Mouse (Mus musculus) hindlimb bud, embryonic 11.5 days (tissue): ENCODE results near the gene Sbp.
"Not testable (repeated sequence)": the region's sequence is repeated elsewhere in the genome, so short reads cannot be mapped to it uniquely, and the experiment has no call there.

Experiments
- DNase-seq: peaks from one replicate; pipeline ENCODE4 v3.0.0-alpha.2; 2012; ENCODE audit warnings: low read depth, low spot score; ENCODE audit errors: extremely low spot score

Gene Sbp

DNA sequence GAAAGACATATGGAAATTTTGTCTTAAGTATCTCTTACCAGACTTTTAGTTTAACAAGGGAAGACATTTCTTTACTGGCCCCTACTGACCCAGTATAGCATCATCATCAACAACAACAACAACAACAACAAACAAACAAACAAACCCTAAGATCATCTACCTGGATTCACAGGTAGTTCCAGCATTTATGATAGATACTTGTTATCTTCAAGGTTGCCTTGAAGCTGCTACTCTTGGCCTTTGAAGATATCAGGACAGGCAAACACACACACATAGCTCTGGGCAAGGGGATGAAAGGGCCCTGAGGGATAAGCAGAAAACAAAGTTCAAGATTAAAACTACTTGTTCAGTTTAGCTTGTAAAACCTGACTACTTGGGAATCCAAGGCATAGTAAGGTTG is at the start of gene Sbp:
TSS of gene Sbp (plus strand) at position 301 of the 400 bp plus-strand sequence.
- DNase-seq: no peak

DNA sequence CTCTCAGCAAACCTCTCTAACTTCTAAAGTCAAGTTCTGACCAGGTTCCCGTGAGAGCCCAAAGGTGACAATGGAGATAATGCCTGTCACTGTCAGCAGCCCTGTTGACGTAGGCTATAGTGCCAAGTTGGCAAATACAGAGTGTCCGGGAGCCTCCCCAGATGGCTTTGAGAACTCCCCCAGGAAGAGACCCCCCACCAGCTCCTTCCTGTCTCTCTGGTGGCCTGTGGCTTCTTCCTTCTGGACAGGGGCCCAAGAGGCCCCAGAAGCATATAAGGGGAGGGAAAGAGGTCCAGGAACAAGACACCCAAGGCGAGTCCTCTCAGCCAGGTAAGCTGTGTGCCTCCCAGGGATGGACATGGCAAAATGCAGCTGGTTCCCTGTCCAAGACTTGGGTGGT is 24.3 kb upstream of the Sbp start, which contains the start of gene Dcpp3:
TSS of gene Dcpp3 (plus strand) at position 301 of the 400 bp plus-strand sequence.
- not testable (repeated sequence) for DNase-seq

DNA sequence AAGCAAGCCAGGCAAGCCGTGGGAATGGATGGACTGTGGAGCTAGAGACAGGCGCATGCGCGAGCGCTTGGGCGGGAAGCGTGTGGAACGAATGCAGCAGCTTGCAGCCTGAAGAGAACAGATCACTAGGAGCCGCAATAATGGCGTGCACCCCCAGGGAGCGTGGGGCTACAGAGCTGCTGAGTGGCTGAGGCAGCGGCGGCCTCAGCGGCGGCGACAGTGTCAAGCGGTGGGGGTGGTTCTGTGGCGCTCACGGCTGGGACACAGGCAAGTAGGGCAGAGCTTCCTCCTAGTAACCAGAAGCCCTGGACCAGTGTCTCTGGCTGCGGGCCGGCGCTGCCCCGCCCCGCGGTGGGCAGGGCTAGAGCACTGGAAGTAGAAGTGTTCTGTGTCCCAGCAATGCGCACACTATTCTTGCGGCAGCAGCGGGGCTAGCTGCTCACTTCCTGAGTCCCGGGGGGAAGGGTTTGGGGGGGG is 16.9 kb upstream of the Sbp start:
- peak; percentile 47 for DNase-seq

DNA sequence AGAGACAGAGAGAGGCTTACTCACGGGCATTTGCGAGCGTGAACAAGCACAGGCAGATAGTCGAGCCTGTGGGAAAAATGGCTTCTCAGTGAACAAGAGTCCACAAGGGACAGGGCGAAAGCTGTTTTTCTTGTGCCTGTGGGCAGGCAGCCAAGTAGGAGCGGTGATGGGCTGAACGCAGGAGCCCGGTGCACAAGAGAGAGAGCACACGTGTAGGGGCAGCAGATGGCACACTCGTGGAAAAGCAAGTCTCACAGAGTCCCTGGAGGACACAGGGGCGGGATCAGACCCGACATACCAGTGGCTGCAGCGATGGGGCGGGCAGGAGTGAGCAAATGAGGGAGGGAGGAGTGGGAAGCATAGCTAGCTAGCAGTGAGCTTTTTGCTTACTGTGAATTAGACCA is 16.4 kb upstream of the Sbp start:
- DNase-seq: no peak

DNA sequence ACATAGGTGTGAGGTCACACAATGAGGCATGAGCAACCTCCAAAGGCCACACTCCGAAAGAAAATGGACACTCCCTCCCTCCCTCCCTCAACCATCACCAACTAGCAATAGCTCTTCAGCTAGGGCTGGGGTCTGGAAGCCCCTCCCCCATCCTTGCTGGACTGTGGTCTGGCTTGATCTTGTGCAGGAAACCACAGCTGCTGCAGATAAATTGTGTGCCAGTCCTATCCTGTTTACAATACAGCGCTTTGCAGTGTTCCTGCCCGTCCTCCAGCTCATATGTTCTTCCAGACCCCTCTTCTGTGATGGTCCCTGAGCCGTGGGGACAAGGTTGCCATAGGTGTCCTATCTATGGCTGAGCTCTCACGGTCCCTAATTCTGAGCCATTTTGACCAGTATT is 10.3 kb upstream of the Sbp start:
- no peak for DNase-seq

DNA sequence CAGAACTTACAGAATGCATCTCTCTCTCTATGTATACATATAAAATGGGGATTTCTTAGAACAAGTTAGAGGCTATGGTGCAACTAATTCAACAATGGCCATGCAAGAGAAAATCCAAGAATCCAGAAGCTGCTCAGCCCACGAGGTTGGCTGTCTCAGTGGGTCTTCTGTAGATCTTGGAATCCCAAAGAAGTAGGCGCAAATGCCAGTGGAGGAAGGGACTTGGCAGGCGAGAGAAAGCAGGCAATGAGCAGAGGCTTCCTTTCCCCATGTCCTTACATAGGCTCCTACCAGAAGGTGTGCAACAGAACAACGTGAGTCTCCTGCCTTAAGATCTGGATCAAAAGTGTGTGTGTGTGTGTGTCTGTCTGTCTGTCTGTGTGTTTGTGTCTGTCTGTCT is 6.0 kb downstream of the Sbp start:
- not testable (repeated sequence) for DNase-seq

DNA sequence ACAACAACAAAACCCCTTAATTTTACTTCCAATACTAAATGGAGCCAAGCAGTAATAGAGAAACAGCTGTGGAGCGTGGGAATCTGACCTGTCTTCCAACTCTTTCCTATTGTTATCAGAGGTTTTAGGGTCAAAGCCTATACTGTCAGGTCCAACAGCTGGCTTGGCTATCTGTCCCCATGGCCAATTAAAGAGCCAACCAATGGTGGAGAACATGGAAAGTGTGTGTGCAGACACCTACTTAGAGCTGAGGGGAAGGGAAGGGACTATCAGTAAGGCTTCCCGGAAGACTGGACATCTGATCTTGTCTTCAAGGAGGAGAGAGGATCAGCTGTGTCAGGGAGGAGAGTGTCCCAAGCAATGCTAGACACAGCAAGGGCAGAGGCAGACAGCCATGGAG is 7.6 kb downstream of the Sbp start:
- DNase-seq: no peak

DNA sequence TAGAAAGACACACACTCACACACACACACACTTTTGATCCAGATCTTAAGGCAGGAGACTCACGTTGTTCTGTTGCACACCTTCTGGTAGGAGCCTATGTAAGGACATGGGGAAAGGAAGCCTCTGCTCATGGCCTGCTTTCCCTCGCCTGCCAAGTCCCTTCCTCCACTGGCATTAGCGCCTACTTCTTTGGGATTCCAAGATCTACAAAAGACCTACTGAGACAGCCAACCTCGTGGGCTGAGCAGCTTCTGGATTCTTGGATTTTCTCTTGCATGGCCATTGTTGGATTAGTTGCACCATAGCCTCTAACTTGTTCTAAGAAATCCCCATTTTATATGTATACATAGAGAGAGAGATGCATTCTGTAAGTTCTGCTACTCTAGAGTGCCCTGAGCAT is 9.4 kb downstream of the Sbp start:
- not testable (repeated sequence) for DNase-seq

DNA sequence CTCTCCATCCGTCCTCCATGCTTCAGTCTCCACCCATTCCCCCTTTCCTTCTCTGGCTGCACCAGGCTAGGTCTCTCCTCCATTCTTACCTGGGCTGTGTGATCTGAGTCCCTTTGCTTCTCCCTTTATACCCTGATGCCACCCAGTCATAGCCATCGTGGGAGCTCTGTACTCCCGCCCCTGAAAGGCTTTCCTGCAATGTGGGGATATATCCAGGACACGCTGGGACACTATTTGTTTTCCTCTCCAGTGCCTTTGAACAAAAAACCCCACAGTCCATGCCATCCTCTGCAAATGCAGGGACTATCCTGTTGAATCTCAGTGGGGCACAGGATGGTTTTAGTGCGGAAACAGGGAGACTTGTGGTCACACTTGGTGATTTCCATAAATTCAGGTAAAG is 13.7 kb downstream of the Sbp start, which contains the start of gene Sbpl:
TSS of gene Sbpl (minus strand) at position 101 of the 400 bp plus-strand sequence.
- DNase-seq: no peak

DNA sequence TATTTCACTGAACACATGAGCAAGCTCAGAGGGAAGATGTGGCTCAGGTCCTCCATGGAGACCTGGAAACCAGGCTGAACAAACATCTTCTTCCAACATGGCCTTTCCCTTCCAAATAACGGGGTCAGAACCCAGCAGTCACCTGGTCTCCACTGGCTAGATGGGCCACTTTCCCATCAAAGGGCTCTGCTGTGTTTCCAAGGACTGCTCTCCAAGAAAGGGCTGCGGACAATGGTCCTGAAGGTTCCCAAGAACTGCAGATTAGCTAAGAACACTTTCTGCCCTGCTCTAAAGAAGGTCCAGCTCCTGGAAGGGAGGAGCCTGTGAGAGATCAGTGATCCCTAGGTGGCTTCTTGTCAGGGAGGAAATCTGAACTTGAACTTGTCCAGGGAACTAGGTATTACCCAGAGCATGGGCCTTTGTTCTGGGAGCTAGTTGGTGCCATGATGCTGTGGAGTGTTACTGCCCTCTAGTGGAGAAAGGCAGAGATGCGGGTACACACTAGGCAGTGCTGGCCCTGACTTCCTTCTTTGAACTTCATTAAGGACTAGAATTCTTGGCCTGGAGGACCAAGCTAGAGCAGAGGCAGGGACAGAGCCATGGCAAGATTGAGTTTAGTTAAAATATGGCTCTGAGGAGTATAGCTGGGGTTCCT is 18.7 kb downstream of the Sbp start:
- DNase-seq: peak; percentile 96

DNA sequence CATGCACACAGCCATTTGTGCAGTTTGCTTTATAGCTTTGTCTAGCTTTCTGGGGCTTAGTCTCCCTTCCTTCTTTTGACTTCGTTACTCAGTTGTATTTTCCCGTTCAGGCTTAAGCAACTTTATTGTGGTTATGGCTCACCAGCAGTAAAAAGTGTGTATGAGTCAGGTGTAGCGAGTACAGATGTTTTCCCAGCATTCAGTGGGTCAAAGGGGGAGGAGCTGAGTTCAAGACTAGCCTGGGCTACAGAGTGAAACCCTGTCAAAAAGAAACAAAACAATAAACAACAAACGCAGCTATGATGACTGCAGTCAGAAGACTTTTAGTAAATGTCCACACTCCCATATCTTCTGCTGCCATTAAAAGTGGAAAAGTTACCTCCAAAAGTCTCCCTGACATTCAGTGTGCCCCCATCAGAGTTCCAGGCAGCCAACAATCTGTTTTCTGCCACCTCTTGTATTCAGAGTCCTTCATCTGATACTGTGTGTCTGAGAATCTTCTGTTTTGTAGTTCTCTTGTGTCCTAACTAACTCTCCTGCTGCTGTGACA is 20.2 kb downstream of the Sbp start:
- DNase-seq: no peak

DNA sequence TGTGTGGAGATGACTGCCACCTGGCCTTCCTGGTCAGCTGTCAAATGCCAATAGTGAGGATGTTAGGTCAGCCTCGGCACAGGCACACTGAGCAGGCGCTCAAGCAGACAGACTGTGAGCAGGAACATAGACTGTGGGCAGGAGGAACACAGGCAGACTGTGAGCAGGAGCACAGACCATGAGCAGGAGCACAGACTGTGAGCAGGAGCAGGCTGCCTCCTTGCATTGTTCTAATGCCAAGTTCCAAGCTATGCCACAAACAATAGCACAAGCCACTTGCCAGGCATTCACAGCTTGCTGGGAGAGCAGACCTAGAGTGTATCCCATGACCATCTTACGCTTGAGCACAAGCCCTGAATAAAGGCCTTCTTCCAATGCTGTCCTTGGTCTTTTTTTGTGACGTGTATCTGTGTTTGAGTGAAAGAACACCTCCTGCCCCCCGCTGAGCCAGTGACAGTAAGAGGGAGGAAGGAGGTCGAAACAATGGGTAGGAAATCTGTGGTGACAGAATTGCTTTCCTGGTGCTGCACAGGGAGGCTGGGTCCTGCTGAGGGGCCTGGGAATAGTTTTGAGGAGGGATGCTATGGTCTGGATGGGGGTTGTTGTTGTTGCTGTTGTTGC is 24.4 kb downstream of the Sbp start:
- no peak for DNase-seq

DNA sequence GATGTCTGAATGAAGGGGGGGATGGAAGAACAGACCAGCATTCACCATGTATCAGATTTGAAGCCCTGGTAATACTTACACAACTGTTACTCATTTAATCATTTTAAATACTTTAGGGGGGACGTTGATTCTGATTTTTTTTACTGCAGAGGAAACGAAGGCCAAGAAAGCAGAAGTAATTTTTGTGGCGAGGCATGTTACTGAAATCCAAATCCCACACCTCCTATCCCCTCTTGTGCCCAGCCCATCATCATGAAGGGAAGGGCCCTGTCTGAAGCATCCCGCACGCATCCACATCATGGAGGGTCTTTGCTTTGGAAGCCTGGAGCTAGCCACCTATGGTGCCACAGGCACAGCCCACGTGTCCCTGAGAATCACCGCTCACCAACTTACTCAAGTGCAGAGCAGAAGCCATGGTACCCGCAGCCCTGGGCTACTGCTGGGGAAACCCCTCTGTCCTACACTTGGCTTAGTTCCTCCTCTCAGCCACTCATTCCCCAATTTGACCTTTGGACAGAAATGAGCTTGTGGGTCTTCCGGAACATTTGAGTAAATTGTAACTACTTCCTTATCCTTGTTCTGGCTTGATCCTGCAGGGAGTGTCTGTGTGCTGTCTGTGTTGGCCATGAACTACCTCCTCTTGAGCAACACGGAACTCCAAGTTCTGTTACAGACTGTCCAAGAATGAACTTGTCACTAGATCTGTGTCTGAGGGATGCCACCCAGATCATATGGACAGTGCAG is 25.4 kb downstream of the Sbp start:
- DNase-seq: no peak

DNA sequence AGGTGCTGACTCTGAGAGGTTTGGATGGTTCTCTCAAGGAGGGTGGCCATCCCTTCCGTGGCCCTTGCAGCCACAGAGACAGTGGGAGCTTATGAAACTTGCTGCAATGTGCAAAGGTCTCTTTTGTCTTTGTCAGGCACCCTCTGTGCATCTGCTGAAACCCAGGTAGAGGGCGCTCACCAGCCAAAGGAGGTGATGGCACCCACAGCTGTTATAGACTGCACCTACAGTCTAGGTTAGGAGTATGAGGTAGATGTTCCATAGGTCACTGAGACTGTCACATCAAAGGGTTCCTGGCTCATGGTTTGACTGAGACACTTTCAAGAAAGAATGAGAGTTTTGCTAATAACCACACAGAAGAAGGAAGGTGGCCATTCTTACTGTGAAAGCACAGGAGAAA is 27.3 kb downstream of the Sbp start:
- DNase-seq: no peak

DNA sequence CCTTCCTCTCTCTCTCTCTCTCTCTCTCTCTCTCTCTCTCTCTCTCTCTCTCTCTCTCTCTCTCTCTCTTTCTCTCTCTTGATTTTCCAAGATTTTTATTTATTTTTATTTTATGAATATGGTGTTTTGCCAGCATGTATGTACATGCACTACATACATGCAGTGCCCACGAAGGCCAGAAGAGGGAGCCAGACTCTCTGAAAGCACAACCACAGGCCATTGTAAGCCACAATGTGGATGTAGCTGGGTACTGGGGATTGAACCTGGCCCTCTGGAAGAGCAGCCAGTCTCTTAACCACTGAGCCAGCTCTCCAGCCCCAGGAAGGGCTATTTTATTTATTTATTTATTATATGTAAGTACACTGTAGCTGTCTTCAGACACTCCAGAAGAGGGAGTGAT is 27.8 kb downstream of the Sbp start:
- DNase-seq: peak; percentile 39

DNA sequence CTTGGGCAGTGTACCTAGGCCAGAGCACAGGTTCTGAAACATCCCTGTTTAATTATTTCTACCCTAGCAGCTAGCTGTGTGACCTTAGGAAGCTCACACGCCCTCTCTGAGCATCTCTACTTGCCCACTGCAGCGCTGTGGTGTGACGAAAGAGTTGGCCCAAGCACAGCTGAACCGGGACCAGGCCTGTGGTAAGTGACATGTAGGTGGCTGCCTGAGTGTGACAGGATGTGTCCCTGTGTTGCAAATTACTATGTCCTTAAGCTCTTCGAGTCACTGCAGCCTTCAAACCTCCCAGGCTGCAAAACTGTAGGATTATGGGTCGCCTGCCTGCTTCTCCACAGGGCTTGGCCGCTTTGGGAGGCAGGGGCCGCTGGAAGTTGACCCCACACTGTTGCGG is 29.8 kb downstream of the Sbp start:
- DNase-seq: no peak

DNA sequence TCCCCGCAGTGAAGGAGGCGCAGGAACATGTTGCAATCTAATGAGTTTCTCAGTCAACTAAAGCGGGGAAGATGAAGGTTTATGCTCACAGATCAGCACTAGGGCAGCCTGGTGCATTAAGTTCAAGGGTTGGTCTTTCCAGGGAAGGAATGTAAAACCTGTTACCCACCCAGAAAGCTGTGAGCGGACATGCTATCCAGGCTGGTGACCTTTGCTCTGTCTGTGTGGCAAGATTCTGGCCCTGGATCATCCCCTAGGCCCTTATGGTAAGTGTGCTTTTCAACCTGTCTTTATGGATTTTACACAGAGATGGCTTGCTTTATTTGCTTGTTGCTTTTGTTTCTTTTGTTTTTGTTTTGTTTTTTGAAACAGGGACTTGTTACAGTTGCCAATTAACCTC is 35.2 kb downstream of the Sbp start:
- DNase-seq: no peak

DNA sequence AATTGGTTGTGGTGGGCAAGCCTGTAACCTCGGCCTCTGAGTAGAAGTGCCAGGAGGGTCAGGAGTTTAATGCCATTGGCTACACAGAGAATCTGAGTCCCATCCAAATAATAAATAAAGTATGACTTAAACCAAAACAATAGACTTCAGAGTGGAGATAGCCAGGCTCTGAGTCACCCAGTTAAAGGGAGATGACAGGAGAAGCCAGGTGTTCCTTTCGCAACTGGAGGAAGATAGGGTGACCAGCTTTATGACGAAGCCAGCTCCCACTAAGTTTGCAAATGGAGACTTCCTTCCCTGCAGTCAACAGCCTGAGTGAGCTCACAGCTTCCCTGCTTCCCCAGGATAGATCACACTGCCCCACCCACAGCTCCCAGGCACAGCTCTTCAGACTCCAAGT is 38.0 kb downstream of the Sbp start:
- DNase-seq: no peak

DNA sequence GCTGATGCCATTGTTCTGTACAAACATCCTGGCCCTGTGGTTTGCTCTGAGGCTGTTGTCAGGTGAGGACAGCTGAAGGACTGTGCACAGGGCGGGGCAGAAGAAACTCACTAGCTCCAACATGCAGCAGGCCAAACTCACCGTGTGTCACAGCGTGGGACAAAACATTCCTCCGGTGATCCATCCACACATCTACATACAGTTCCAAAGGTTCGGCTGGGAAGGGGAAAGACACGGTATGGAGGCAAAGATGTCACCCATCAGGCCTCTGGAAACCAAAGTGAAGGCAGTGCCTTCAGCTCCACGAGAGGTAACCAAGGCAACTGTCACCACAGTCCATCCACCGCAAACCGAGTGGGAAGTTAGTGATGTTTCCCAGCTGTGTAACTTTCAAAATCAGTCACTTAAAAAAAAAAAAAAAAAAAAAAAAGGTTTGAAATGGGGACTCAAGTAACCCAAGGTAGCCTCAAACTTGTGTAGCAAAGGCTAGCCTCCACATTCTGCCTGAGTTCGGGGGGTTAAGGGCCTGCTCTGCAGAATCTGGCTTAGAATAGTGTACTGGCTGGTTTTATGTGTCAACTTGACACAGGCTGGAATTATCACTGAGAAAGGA is 38.9 kb downstream of the Sbp start, which contains the start of gene Prss30:
TSS of gene Prss30 (minus strand) at position 270 of the 613 bp plus-strand sequence.
- DNase-seq: no peak

DNA sequence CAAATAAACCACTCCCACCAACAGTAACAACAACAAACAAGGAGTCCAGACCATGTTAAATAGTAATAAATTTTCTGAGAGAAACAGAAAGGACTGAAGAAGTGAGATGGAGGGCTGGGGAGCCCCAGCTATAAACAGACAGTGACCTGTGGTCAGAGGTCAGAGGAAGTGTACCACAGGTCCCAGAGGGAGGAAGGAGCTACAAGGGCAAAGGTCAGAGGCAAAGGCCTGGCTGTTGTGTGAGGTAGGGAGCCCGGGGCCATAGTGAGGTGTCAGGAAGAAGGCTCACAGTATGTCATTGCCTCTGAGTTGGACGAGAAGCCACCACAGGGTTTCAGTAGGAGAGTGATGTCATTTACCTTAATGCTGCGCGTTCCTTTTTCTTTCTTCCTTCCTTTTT is 41.4 kb downstream of the Sbp start:
- DNase-seq: no peak

DNA sequence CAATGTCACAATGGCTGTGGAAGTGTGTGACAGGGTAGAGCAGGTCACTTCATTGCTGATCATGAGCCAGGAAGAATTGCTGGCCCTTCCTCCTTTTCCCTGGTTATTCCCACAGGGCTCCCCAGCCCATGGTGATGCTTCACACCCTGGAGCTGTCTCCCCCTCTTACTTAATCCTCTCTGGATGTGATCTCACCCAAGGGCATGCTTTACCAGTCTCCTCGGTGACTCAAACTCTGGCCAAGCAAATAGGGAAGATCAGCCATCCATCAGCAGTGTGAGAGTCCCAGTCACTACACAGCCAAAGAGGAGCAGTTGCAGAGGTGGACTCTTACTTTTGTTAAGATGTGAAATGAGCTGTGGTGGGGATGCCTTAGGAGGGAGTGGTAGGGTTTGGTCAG is 43.5 kb downstream of the Sbp start:
- no peak for DNase-seq
